In genomic region chr7:98867053-98867793, GRCm38 (mm10) we compare ENCODE assay signal across 11 mouse cellular contexts. TPM values are rescaled to one million over a fixed set of nuclear protein-coding genes. Genes with fewer than 3 reads are reported as not detected.
A peak's percentile ranks its signal among the peaks of the same experiment; 100 is the strongest.
DNase-seq lines count a peak whose midpoint lies in the region; ATAC-seq lines count a peak whose summit lies in the region.
"Had no signal": no experiment of that assay in that cellular context is flagged by ENCODE, and none has a peak within 500 bp of the region (broad histone marks: within the 10 kb centered on the region; RNA-seq: fewer than 3 reads in every experiment).

No protein-coding gene starts in this region.

- H3K36me3 ChIP-seq in heart, embryonic 16.5 days (ENCODE audit: control insufficient read depth, insufficient read depth), result no peaks in the 10 kb centered on the region
- no peaks in the 10 kb centered on the region for H3K36me3 ChIP-seq in midbrain, embryonic 10.5 days
- H3K36me3 ChIP-seq in midbrain, embryonic 11.5 days (ENCODE audit: control insufficient read depth, insufficient read depth, low read length), result no peaks in the 10 kb centered on the region
- H3K36me3 ChIP-seq in embryonic facial prominence, embryonic 12.5 days, result no peaks in the 10 kb centered on the region
- H3K36me3 ChIP-seq in neural tube, embryonic 13.5 days, result no peaks in the 10 kb centered on the region

- H3K4me1 ChIP-seq in heart, embryonic 16.5 days (ENCODE audit: control insufficient read depth, insufficient read depth, low read length), result peaks cover 22% of the 10 kb centered on the region
- H3K4me1 ChIP-seq in midbrain, embryonic 10.5 days, result peaks cover 48% of the 10 kb centered on the region
- no peaks in the 10 kb centered on the region for H3K4me1 ChIP-seq in midbrain, embryonic 11.5 days (ENCODE audit: control insufficient read depth, insufficient read depth, low read length)
- H3K4me1 ChIP-seq in embryonic facial prominence, embryonic 12.5 days, result peaks cover 53% of the 10 kb centered on the region
- H3K4me1 ChIP-seq in neural tube, embryonic 13.5 days (replicated peaks), result peaks cover 43% of the 10 kb centered on the region

- no peaks in the 10 kb centered on the region for H3K27me3 ChIP-seq in heart, embryonic 16.5 days (ENCODE audit: control insufficient read depth, insufficient read depth, low read length)
- peaks cover 53% of the 10 kb centered on the region for H3K27me3 ChIP-seq in midbrain, embryonic 10.5 days (ENCODE audit: low read depth, poor library complexity, severe bottlenecking)
- H3K27me3 ChIP-seq in midbrain, embryonic 11.5 days (ENCODE audit: control insufficient read depth, insufficient read depth, low read length), result no peaks in the 10 kb centered on the region
- H3K27me3 ChIP-seq in embryonic facial prominence, embryonic 12.5 days, result peaks cover 6% of the 10 kb centered on the region
- 0 out of 2 replicates have a peak, but pooled peaks cover 2% of the 10 kb centered on the region for H3K27me3 ChIP-seq in neural tube, embryonic 13.5 days

- H3K9ac ChIP-seq in heart, embryonic 16.5 days (ENCODE audit: low read length), result no peak overlapping the region
- H3K9ac ChIP-seq in midbrain, embryonic 11.5 days (ENCODE audit: low read length), result no peak overlapping the region
- no peak overlapping the region for H3K9ac ChIP-seq in embryonic facial prominence, embryonic 12.5 days
- no peak overlapping the region for H3K9ac ChIP-seq in neural tube, embryonic 13.5 days

- ATAC-seq in heart, embryonic 16.5 days (replicated peaks; ENCODE audit: extremely low read depth, insufficient read depth, low FRiP score), result 0 out of 2 replicates have a peak, but pooled peaks have one; percentile 15
- no peak for ATAC-seq in midbrain, embryonic 11.5 days (ENCODE audit: low FRiP score)
- ATAC-seq in embryonic facial prominence, embryonic 12.5 days (ENCODE audit: insufficient number of reproducible peaks, insufficient read depth, low FRiP score, low TSS enrichment), result no peak
- peak; percentile 68 for ATAC-seq in neural tube, embryonic 13.5 days (ENCODE audit: low read depth)

- DNase-seq in heart, postnatal 14 days, result no peak
- DNase-seq in midbrain, embryonic 10.5 days (ENCODE audit: low spot score), result no peak
- DNase-seq in midbrain, embryonic 11.5 days (ENCODE audit: low spot score, missing footprints), result no peak
- DNase-seq in urinary bladder, adult 2 months (ENCODE audit: low spot score), result no peak
- no peak for DNase-seq in spleen, postnatal 14 days (ENCODE audit: low spot score in 2 of 2)
- DNase-seq: cerebellum, adult 11-12 months; thymus, adult 18-20 months had no signal

- H3K4me3 ChIP-seq in heart, embryonic 16.5 days (ENCODE audit: low read length), result no peak overlapping the region
- H3K4me3 ChIP-seq in midbrain, embryonic 10.5 days, result no peak overlapping the region
- no peak overlapping the region for H3K4me3 ChIP-seq in midbrain, embryonic 11.5 days (ENCODE audit: low read depth, low read length)
- H3K4me3 ChIP-seq in embryonic facial prominence, embryonic 12.5 days, result no peak overlapping the region
- H3K4me3 ChIP-seq in neural tube, embryonic 13.5 days, result no peak overlapping the region
- H3K4me3 ChIP-seq: layer of hippocampus, adult 2 months had no signal

- peak overlapping the region; percentile 9; the same call in 1 of the 2 replicates for H3K4me2 ChIP-seq in heart, embryonic 16.5 days (ENCODE audit: low read depth, low read length)
- no peak overlapping the region for H3K4me2 ChIP-seq in midbrain, embryonic 11.5 days
- no peak overlapping the region for H3K4me2 ChIP-seq in embryonic facial prominence, embryonic 12.5 days (replicated peaks)
- H3K4me2 ChIP-seq in neural tube, embryonic 13.5 days, result 0 out of 2 replicates have a peak overlapping the region, but pooled peaks have one; percentile 14

- intact Hi-C loops in heart, postnatal 14 days (cut with DNase I), result no loop called here

- WGBS in heart, embryonic 16.5 days, result 8% methylated on average over 12 of the region's 12 CpGs
- WGBS in midbrain, embryonic 10.5 days, result 48% methylated on average over 12 of the region's 12 CpGs
- WGBS in midbrain, embryonic 11.5 days, result 48% methylated on average over 12 of the region's 12 CpGs
- WGBS in embryonic facial prominence, embryonic 12.5 days, result 30% methylated on average over 12 of the region's 12 CpGs
- 21% methylated on average over 12 of the region's 12 CpGs for WGBS in neural tube, embryonic 13.5 days

- no peak overlapping the region for H3K27ac ChIP-seq in heart, embryonic 16.5 days (ENCODE audit: low read length)
- H3K27ac ChIP-seq in midbrain, embryonic 10.5 days (replicated peaks), result peak overlapping the region; percentile 28
- no peak overlapping the region for H3K27ac ChIP-seq in midbrain, embryonic 11.5 days (ENCODE audit: low read depth, low read length)
- H3K27ac ChIP-seq in embryonic facial prominence, embryonic 12.5 days, result peak overlapping the region; percentile 13; the same call in 1 of the 2 replicates
- peak overlapping the region; percentile 59 for H3K27ac ChIP-seq in neural tube, embryonic 13.5 days (replicated peaks)
- H3K27ac ChIP-seq: layer of hippocampus, adult 2 months had no signal

- no peaks in the 10 kb centered on the region for H3K9me3 ChIP-seq in heart, embryonic 16.5 days (replicated peaks; ENCODE audit: control insufficient read depth, low read length)
- no peaks in the 10 kb centered on the region for H3K9me3 ChIP-seq in midbrain, embryonic 10.5 days (replicated peaks)
- H3K9me3 ChIP-seq in midbrain, embryonic 11.5 days (ENCODE audit: control insufficient read depth, low read length), result no peaks in the 10 kb centered on the region
- no peaks in the 10 kb centered on the region for H3K9me3 ChIP-seq in embryonic facial prominence, embryonic 12.5 days
- no peaks in the 10 kb centered on the region for H3K9me3 ChIP-seq in neural tube, embryonic 13.5 days

RNA-seq across cellular contexts. Expression of gene Wnt11, which starts 32.3 kb away (rescaled TPM):
- polyA plus RNA-seq in heart, embryonic 16.5 days (2015; fragmentation: Nextera tagmentation; extraction: Ambion mirVana), result 7.8 and 9.8 TPM in 2 replicates
- total RNA-seq in heart, postnatal 14 days (2021), result 1 to 10 TPM; 2.7 to 3.7 TPM
- 0.62 and 0.70 TPM in 2 replicates for polyA plus RNA-seq in midbrain, embryonic 10.5 days (2016; fragmentation: Nextera tagmentation; extraction: Ambion mirVana)
- polyA plus RNA-seq in midbrain, embryonic 11.5 days (2014; fragmentation: Nextera tagmentation; extraction: Ambion mirVana), result 0.61 and 0.71 TPM in 2 replicates
- polyA plus RNA-seq in embryonic facial prominence, embryonic 12.5 days (2016; fragmentation: Nextera tagmentation; extraction: Ambion mirVana), result 24.3 and 25.7 TPM in 2 replicates
- polyA plus RNA-seq in neural tube, embryonic 13.5 days (2015; fragmentation: Nextera tagmentation; extraction: Ambion mirVana), result 2.3 and 5.2 TPM in 2 replicates
- polyA plus RNA-seq in urinary bladder, adult 2 months (2012; rRNA removed), result 13.3 and 13.8 TPM in 2 replicates

Comparison
In these comparisons a context has a peak if more than half of its experiments do, and no peak if none do; other contexts are left out.
1. H3K27ac ChIP-seq: peak in midbrain, embryonic 10.5 days (single experiment), embryonic facial prominence, embryonic 12.5 days (single experiment) and neural tube, embryonic 13.5 days (single experiment); none in heart, embryonic 16.5 days (single experiment) and midbrain, embryonic 11.5 days (single experiment).
2. ATAC-seq: peak in heart, embryonic 16.5 days (single experiment) and neural tube, embryonic 13.5 days (single experiment); none in midbrain, embryonic 11.5 days (single experiment) and embryonic facial prominence, embryonic 12.5 days (single experiment).
3. H3K4me2 ChIP-seq: peak in heart, embryonic 16.5 days (single experiment) and neural tube, embryonic 13.5 days (single experiment); none in midbrain, embryonic 11.5 days (single experiment) and embryonic facial prominence, embryonic 12.5 days (single experiment).